Mouse (Mus musculus) right cerebral cortex, adult 18-20 months (tissue): Measurements from ENCODE around the gene Anks1.
"Not testable (repeated sequence)": the region's sequence is repeated elsewhere in the genome, so short reads cannot be mapped to it uniquely, and the experiment has no call there.

Experiments
- DNase-seq: peaks from one replicate; pipeline ENCODE4 v3.0.0; 2022; ENCODE audit warnings: mixed read lengths

The Anks1 gene

DNA sequence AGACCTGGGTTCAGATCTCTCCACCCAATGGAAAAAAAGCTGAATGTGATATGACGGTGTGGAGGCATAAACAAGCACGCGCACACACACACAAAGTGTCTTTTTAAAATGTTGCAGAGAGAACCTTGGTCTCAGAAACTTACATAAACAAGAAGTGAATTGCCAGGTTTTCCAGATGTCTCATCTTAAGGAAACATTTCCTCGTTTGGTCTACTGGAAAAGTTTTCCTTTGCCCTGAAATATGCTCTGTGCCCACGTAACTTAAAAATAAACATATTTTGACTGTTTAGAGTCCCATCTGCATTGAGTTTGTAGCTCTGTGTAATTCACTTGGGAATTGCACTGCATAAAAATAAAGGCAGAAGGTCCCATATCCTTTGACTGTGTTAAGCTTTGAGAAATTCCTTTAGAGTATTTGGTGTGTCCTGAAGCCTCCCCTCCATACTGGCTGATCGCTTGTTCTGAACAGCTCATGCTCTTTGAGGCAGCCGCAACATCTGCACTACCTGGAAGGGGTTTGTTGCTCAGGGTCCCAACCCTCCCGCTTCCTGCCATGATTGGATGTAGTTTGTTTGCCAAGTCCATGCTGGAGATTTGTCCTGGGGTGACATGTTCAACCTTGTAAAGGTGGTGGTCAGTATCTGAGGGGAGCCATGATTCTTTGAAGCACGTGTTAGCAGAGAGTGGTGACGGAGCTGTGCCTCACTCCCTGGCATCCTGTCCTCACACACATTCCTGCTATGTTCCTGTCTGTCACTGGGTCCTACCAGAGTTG is 25.2 kb downstream of the Anks1 start:
- no peak for DNase-seq

DNA sequence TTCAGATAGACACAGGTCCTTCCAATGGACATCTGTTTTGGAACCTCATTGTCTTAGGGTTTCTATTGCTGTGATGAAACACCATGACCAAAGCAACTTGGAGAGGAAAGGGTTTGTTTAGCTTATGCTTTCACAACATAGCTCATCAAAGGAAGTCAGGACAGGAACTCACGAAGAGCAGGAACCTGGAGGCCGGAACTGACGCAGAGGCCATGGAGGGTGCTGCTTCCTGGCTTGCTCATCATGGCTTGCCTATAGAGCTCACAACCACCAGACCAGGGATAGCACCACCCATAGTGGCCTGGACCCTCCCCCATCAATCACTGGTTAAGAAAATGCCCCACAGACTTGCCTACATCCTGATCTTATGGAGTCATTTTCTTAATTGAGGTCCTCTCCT is 26.0 kb downstream of the Anks1 start:
- no peak for DNase-seq

- no peak for DNase-seq
Measured at GRCm38 (mm10) chr17:27937054-27937615, 28.0 kb downstream of the Anks1 start.

DNA sequence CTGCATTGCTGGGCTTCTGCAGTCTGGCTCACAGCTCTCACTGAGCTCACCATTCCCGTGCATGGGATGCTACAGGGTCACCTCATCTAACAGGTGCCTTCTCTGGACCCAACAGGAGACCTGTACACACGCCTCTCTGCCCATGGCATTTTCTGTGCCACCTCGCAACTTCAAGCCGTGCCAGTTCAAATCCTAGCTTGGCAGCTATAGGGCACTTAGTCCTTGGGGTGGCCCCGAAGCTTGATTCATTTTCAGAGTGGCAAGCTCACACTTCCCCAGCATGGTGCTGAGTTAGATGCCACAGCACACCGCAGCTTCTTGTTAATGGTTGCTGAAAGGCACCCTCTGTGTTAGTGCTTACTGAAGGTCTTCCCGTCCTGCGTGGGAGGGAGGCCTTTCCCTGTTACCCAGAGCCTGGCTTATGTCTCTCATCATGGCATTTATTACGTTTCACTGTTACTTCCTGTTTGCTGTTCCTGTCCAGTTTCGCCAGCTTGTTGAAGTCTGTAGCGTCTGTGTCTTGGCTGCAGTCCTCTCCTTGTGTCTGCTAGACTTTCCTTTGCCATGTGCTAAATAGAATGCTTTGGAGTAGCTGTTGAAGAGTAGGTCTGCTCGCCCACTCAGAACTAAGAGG is 29.1 kb downstream of the Anks1 start:
- DNase-seq, result no peak

DNA sequence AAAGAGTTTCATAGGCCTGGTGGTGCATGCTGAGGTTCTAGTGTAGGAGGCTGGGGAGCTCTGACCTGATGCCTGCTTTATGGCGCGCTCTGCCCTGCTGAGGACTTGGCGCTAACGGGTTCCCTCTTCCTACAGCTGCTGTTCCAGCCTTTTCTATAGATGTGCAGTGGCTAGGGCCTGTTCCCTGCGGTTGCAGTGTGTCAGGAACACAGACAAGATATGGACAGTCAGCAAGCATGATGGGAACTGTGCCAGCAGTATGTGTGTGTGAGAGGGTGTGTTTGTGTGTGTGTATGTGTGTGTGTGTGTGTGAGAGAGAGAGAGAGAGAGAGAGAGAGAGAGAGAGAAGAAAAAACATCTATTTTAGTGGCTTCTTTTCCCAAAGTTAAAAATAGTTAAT is 29.9 kb downstream of the Anks1 start:
- no peak for DNase-seq

- no peak for DNase-seq
Measured at GRCm38 (mm10) chr17:27940352-27940751, 31.2 kb downstream of the Anks1 start.

GRCm38 (mm10) chr17:27941178-27941577 is 32.1 kb downstream of the Anks1 start:
- no peak for DNase-seq

- no peak for DNase-seq
Measured at GRCm38 (mm10) chr17:27941698-27942097, 32.6 kb downstream of the Anks1 start.

DNA sequence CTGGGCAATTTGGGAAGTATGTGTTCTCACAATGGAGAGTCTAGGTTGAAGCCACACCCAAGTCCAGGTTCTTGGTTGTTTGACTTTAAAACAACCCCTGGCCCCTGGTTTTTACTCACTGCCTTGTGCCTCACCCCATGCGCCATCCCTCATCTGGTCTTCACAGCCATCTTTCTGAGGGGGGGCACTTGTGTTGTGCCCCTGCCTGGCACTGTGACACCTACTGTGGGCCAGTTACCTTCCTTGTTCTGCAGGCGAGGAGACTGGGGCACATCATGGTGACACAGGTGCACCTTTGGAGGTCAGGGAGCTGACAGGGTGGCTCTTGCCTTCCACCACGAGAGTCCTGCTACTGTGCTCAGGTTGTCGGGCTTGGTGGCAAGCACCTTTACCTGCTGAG is 33.0 kb downstream of the Anks1 start:
- DNase-seq, result no peak

GRCm38 (mm10) chr17:27945546-27946216 is 36.6 kb downstream of the Anks1 start:
- DNase-seq, result no peak

DNA sequence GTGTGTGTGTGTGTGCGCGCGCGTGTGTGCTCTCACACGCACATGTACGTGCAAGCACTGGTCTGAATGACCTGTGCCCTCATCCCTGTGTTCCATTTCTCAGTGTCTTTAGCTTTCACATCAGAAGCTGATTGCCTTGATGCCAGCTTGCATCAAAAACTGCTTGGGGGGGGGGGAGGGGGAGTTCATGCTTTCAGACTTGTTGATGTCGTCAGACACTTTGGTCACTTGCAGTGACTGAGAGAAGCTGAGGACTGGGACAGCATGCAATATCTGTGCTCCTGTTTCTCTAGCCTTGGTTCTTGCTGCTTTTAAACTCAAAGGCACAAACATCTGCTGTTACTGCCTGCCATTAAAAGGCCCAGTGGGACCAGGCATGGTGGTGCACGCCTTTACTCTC is 37.3 kb downstream of the Anks1 start:
- DNase-seq, result no peak

- DNase-seq, result no peak
Measured at GRCm38 (mm10) chr17:27947155-27947554, 38.0 kb downstream of the Anks1 start.

DNA sequence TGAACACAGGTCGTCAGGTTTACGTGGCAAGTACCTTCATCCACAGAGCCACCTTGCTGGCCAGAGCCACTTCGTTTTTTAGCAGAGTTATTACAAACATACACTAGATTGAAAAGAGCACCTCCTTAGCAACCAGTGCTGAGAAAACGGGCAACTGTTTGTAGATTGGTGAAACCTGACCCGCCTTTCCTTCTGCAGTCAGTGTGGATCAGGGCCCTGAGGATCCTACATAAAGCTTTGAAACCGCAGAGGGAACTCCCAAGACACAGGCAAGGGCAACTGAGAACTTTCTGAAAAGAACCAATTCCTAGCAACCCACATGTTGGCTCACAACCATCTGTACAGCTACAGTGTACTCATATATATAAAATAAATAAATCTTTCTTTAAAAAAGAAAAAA is 44.0 kb downstream of the Anks1 start:
- DNase-seq, result no peak

GRCm38 (mm10) chr17:27954629-27955402 is 45.7 kb downstream of the Anks1 start:
- DNase-seq, result no peak

GRCm38 (mm10) chr17:27957649-27958048 is 48.5 kb downstream of the Anks1 start:
- no peak for DNase-seq

GRCm38 (mm10) chr17:27960128-27961111 is 51.3 kb downstream of the Anks1 start:
- peak; percentile 85 for DNase-seq

- DNase-seq, result not testable (repeated sequence)
Measured at GRCm38 (mm10) chr17:27963120-27963519, 54.0 kb downstream of the Anks1 start.

DNA sequence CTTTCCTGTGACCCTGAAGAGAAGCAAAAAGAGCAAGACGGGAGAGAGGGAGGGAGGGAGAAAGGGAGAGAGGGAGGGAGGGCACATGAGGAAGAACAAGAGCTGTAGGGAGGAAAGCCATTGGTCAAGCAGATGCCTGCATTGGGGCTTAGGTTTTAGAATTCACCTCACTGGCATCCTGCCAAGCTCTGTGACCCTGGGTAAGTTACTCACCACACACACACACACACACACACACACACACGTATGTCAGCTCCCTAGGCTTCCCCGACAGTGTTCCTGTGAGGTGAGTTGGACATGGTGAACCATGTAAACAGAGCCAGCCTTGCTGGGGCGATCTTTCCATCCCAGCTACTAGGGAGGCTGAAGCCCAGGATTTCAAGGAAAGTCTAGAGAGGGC is 55.5 kb downstream of the Anks1 start:
- DNase-seq, result no peak

DNA sequence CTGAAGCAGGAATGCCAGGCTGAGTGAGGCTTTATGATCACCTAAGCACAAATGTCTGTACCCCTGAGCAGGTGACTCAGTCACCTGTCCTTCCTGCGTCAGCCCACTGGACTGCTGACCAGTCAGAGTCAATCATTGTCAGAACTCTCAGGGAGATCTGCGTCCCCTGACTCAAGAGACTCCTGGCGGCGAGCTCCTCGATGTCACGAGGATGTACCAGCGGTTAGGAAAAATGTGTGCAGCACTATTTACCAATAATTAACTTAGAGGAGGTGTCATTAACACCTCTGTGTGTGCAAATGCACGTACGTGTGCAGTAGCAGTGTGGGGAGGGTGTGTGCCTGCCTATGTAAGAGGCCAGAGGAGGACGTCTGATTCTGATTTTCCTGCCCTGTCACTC is 56.2 kb downstream of the Anks1 start:
- no peak for DNase-seq

DNA sequence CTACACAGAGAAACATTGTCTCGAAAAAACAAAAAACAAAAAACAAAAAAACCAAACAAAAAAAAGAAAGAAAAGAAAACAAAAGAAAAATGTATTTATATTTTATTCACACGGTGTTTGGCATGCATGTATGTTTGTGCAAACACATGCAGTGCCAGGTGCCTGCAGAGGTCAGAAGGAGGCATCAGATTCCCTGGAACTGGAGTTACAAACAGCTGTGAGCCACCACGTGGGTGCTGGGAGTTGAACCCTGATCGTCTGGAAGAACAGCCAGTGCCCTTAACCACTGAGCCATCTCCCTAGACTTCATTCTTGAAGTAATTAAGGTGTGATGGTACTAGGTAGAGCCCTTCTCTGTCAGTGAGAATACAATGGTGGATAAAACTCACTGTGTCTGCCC is 57.0 kb downstream of the Anks1 start:
- no peak for DNase-seq

GRCm38 (mm10) chr17:27966508-27967021 is 57.5 kb downstream of the Anks1 start:
- peak; percentile 44 for DNase-seq
